Mouse (Mus musculus) C2C12 (cell line): ENCODE measurements around the gene Tmem82.

Experiments
- CTCF ChIP-seq: IDR thresholded peaks from one replicate; pipeline ENCODE4 v1.5.1; 2011; ENCODE audit not compliant: control insufficient read depth, insufficient read depth, insufficient read length
- MAX ChIP-seq: IDR thresholded peaks from one replicate; pipeline ENCODE4 v1.6.1; 2011; ENCODE audit warnings: mild to moderate bottlenecking, control low read depth
- USF1 ChIP-seq: IDR thresholded peaks from one replicate; pipeline ENCODE4 v1.6.1; 2011; ENCODE audit warnings: low read depth, mild to moderate bottlenecking, control low read depth, moderate library complexity

DNA sequence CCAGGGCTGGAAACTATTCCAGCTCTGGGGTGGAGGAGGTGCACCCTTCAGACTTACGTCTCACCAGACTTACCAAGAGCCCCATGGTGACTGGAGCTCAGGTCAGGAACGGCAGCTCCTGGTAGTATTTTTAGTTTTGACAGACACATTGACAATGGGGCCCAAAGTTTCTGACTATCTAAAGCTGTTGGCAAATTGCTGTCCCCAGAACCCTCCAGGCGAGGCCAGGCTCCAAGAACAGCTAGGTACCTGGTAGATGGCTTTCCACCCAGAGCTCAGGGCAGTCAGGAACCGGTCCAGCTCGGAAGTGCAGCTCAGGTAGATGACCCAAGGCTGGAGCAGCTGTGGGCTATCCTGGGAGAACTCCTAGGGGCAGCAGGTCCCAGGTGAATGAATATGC is 9.1 kb upstream of the Tmem82 start:
- TF ChIP-seq USF1, result no peak
- no peak for TF ChIP-seq MAX
- no peak for TF ChIP-seq CTCF
